Mouse (Mus musculus) CH12.LX (cell line): ENCODE measurements at regions not wholly inside any gene's neighbourhood (a gene's known extent, or its start where the extent isn't known, plus 50 kb on each side); places are given as distances from the start of the nearest gene placed in this dataset.

Experiments used
- DNase-seq: peaks from one replicate; pipeline ENCODE4 v3.0.0-alpha.2; 2013; ENCODE audit errors: extremely low read depth
- H3K27ac ChIP-seq: 2 replicates; pipeline ENCODE4 v1.5.1; 2012; ENCODE audit warnings: low read depth, mild to moderate bottlenecking, control low read depth, moderate library complexity; ENCODE audit not compliant: insufficient read depth
- H3K27me3 ChIP-seq: replicated peaks from 2 replicates; pipeline ENCODE3; 2012; ENCODE audit warnings: inconsistent platforms
- H3K36me3 ChIP-seq, 2 experiments: replicated peaks in 1 of 2; 2 replicates each; pipeline versions ENCODE3 to v1.6.1; 2012; ENCODE audit warnings: inconsistent platforms in 1 of 2, low read length in 1 of 2, mild to moderate bottlenecking in 1 of 2, mixed read lengths in 1 of 2, moderate library complexity in 1 of 2; ENCODE audit not compliant: control insufficient read depth in 1 of 2, insufficient read depth in 1 of 2
- H3K4me1 ChIP-seq, 2 experiments: 2 replicates each; pipeline ENCODE4 v1.6.1; 2012; ENCODE audit warnings: inconsistent platforms in 1 of 2, moderate library complexity in 1 of 2; ENCODE audit not compliant: insufficient read depth in 2 of 2, control insufficient read depth in 1 of 2
- H3K4me2 ChIP-seq: 2 replicates; pipeline ENCODE4 v1.6.1; 2012; ENCODE audit warnings: low read depth, mild to moderate bottlenecking, control low read depth; ENCODE audit not compliant: poor library complexity, insufficient read depth, severe bottlenecking
- H3K4me3 ChIP-seq, 3 experiments: fragments of 150-350 bp in 1 of 3; sonication (generic) in 1 of 3; replicated peaks in 1 of 3; 2 replicates each; pipeline versions ENCODE3 to v1.5.1; 2011 to 2012; ENCODE audit warnings: low read depth in 2 of 3, low read length in 2 of 3, mild to moderate bottlenecking in 2 of 3, moderate library complexity in 2 of 3, control low read depth in 1 of 3, improper control_type of control experiment in 1 of 3, inconsistent platforms in 1 of 3, mixed read lengths in 1 of 3; ENCODE audit not compliant: poor library complexity in 1 of 3
- H3K79me2 ChIP-seq: replicated peaks from 2 replicates; pipeline ENCODE4 v1.6.1; 2012; ENCODE audit warnings: mild to moderate bottlenecking, moderate library complexity; ENCODE audit not compliant: control insufficient read depth, poor library complexity, insufficient read depth, severe bottlenecking; ENCODE audit errors: extremely low read depth
- H3K9ac ChIP-seq: 2 replicates; pipeline ENCODE4 v1.6.1; 2012; ENCODE audit warnings: low read depth, mild to moderate bottlenecking, control low read depth, moderate library complexity; ENCODE audit not compliant: insufficient read depth
- H3K9me3 ChIP-seq: replicated peaks from 2 replicates; pipeline ENCODE3; 2012; ENCODE audit warnings: low read length, inconsistent platforms, mixed read lengths
- E2F4 ChIP-seq: IDR thresholded peaks from 2 replicates; pipeline ENCODE4 v1.6.1; 2011; ENCODE audit warnings: low read depth, low read length, improper control_type of control experiment; ENCODE audit not compliant: insufficient replicate concordance
- ETS1 ChIP-seq: conservative IDR thresholded peaks from 2 replicates; pipeline ENCODE4 v1.6.1; 2012; ENCODE audit warnings: low read depth, mild to moderate bottlenecking, inconsistent platforms, low read length, improper control_type of control experiment, moderate library complexity
- GABPA ChIP-seq: IDR thresholded peaks from 2 replicates; pipeline ENCODE4 v1.6.1; 2012; ENCODE audit warnings: low read depth, low read length, improper control_type of control experiment, inconsistent platforms; ENCODE audit not compliant: insufficient replicate concordance
- MAFK ChIP-seq: IDR thresholded peaks from 2 replicates; pipeline ENCODE4 v1.6.1; 2011; ENCODE audit warnings: low read length, improper control_type of control experiment; ENCODE audit not compliant: insufficient replicate concordance
- MAX ChIP-seq: IDR thresholded peaks from 2 replicates; pipeline ENCODE4 v1.6.1; 2011; ENCODE audit warnings: low read length, improper control_type of control experiment
- MAZ ChIP-seq: IDR thresholded peaks from 2 replicates; pipeline ENCODE4 v1.6.1; 2012; ENCODE audit warnings: low read depth, mild to moderate bottlenecking, inconsistent platforms, low read length, improper control_type of control experiment, moderate library complexity
- MEF2A ChIP-seq: IDR thresholded peaks from 2 replicates; pipeline ENCODE4 v1.6.1; 2014; ENCODE audit warnings: low read depth, mild to moderate bottlenecking, inconsistent platforms, low read length, improper control_type of control experiment, borderline replicate concordance
- NELFE ChIP-seq: IDR thresholded peaks from 2 replicates; pipeline ENCODE4 v1.6.1; 2011; ENCODE audit warnings: low read depth, low read length, improper control_type of control experiment
- NRF1 ChIP-seq: IDR thresholded peaks from 2 replicates; pipeline ENCODE4 v1.6.1; 2014; ENCODE audit warnings: low read depth, mild to moderate bottlenecking, inconsistent platforms, low read length, improper control_type of control experiment, moderate library complexity
- SIN3A ChIP-seq: IDR thresholded peaks from 2 replicates; pipeline ENCODE4 v1.6.1; 2012; ENCODE audit warnings: low read length, improper control_type of control experiment, inconsistent platforms
- SMC3 ChIP-seq: IDR thresholded peaks from 2 replicates; pipeline ENCODE4 v1.6.1; 2011; ENCODE audit warnings: low read depth, low read length, improper control_type of control experiment
- TBP ChIP-seq: conservative IDR thresholded peaks from 2 replicates; pipeline ENCODE4 v1.6.1; 2011; ENCODE audit warnings: low read depth, low read length, improper control_type of control experiment
- TCF12 ChIP-seq: IDR thresholded peaks from 2 replicates; pipeline ENCODE4 v1.6.1; 2014; ENCODE audit warnings: low read depth, mild to moderate bottlenecking, inconsistent platforms, low read length, improper control_type of control experiment
- UBTF ChIP-seq: IDR thresholded peaks from 2 replicates; pipeline ENCODE4 v1.6.1; 2012; ENCODE audit warnings: low read depth, mild to moderate bottlenecking, inconsistent platforms, low read length, improper control_type of control experiment, moderate library complexity
- USF1 ChIP-seq: IDR thresholded peaks from 2 replicates; pipeline ENCODE4 v1.6.1; 2014; ENCODE audit warnings: low read depth, mild to moderate bottlenecking, inconsistent platforms, low read length, improper control_type of control experiment
- ZC3H11A ChIP-seq: IDR thresholded peaks from 2 replicates; pipeline ENCODE4 v1.6.1; 2012; ENCODE audit warnings: low read depth, mild to moderate bottlenecking, inconsistent platforms, low read length, improper control_type of control experiment
- ZKSCAN1 ChIP-seq: IDR thresholded peaks from 2 replicates; pipeline ENCODE4 v1.6.1; 2012; ENCODE audit warnings: low read depth, inconsistent platforms, low read length, improper control_type of control experiment, borderline replicate concordance
- ZMIZ1 ChIP-seq: IDR thresholded peaks from 2 replicates; pipeline ENCODE4 v1.6.1; 2012; ENCODE audit warnings: low read depth, mild to moderate bottlenecking, inconsistent platforms, low read length, improper control_type of control experiment
- ZNF384 ChIP-seq: IDR thresholded peaks from 2 replicates; pipeline ENCODE4 v1.6.1; 2012; ENCODE audit warnings: low read depth, low read length, improper control_type of control experiment, inconsistent platforms
- dilution Hi-C: fragments of 300-500 bp; cut with MboI; formaldehyde crosslinking; loops from 2 replicates; pipeline ENCODE4 v1.14.3; 2020; ENCODE audit warnings: low sequenced_read_pairs; ENCODE audit not compliant: extremely low pct_unique_long_range_greater_than_20kb, extremely low pct_ligation_motif_present
- in situ Hi-C: fragments of 300-500 bp; cut with MboI; formaldehyde crosslinking; loops from 3 replicates; pipeline ENCODE4 v1.14.3; 2019; ENCODE audit warnings: low sequenced_read_pairs, low pct_ligation_motif_present, low pct_unique_long_range_greater_than_20kb, mixed read lengths

- H3K27me3 ChIP-seq: no peaks in the 10 kb centered on the region
- no peak overlapping the region for H3K9ac ChIP-seq
- no peak overlapping the region for H3K4me2 ChIP-seq
- H3K79me2 ChIP-seq: no peaks in the 10 kb centered on the region
- peaks cover 0 to 4% of the 10 kb centered on the region in 2 experiments; a peak in 1 of 4 replicates for H3K4me1 ChIP-seq
- H3K9me3 ChIP-seq: peaks cover 3% of the 10 kb centered on the region
- H3K27ac ChIP-seq: no peak overlapping the region
- in situ Hi-C loops (no loop called here), dilution Hi-C loops (no loop called here)
- DNase-seq: no peak
- H3K4me3 ChIP-seq: no peak overlapping the region
- TF ChIP-seq E2F4: no peak
- TF ChIP-seq MEF2A: no peak
- no peak for TF ChIP-seq ETS1
- no peak for TF ChIP-seq NELFE
- TF ChIP-seq SMC3: no peak
- TF ChIP-seq ZMIZ1: no peak
- TF ChIP-seq ZC3H11A: no peak
- no peak for TF ChIP-seq ZKSCAN1
- TF ChIP-seq MAX: no peak
- no peak for TF ChIP-seq MAZ
- no peak for TF ChIP-seq MAFK
- no peak for TF ChIP-seq UBTF
- no peak for TF ChIP-seq SIN3A
- TF ChIP-seq TCF12: no peak
- TF ChIP-seq GABPA: no peak
- TF ChIP-seq TBP: no peak
- no peak for TF ChIP-seq NRF1
- TF ChIP-seq, all 38 proteins: peak for 0
- H3K36me3 ChIP-seq: no peaks in the 10 kb centered on the region
Observed at GRCm38 (mm10) chr14:103433106-103433505, 80.0 kb upstream of the Scel start.

- DNase-seq: no peak
Observed at GRCm38 (mm10) chr14:103427873-103428272, 81.3 kb upstream of the Mycbp2 start.

More at GRCm38 (mm10) chr14:103427873-103428272, 81.3 kb upstream of the Mycbp2 start:
- Histone ChIP-seq H3K36me3 (no peaks in the 10 kb centered on the region), H3K4me1 (peaks cover 2 to 5% of the 10 kb centered on the region in 2 experiments; a peak in 3 of 4 replicates), H3K79me2 (no peaks in the 10 kb centered on the region), H3K27me3 (no peaks in the 10 kb centered on the region), H3K9me3 (peaks cover 3% of the 10 kb centered on the region), H3K4me2 (no peak overlapping the region), H3K27ac (no peak overlapping the region), H3K4me3 (no peak overlapping the region), H3K9ac (no peak overlapping the region)
- in situ Hi-C loops (no loop called here), dilution Hi-C loops (no loop called here)
- TF ChIP-seq SIN3A (no peak), ZNF384 (no peak), USF1 (no peak)
